Mouse (Mus musculus): ENCODE results near the gene Ercc8. TPM values are rescaled to one million over a fixed set of nuclear protein-coding genes. Genes with fewer than 3 reads are reported as not detected.
A peak's percentile ranks its signal among the peaks of the same experiment; 100 is the strongest.

Gene Ercc8
- polyA plus RNA-seq, 1 experiment, result 20.2 TPM

DNA sequence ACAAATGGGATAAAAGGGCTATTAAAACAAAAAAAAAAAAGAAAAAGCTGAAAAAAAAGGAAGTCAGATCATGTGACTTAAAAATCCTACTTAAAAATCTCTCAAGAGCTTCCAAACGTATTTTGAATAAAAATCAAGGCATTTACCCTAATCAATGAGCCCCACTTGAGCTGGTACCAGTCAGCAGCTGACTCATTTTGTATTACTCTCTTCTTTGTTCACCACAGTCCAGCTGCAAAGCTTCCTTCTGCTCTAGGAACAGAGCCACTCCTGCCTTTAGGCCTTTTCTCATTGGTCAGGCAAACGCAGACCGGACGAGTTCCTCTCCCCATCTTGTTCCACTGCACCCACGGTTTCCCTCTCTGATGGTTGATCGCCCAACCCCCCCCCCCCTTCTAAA is 22.9 kb upstream of the Ercc8 start:
- Histone ChIP-seq H3K27me3 (ENCODE audit: control insufficient read depth, insufficient read depth, low read length) (no peaks in the 10 kb centered on the region), H3K27ac (ENCODE audit: insufficient read depth, low read length) (no peak overlapping the region), H3K4me3 (replicated peaks; ENCODE audit: insufficient read depth, low read depth, low read length) (no peak overlapping the region), H3K4me1 (ENCODE audit: control insufficient read depth, insufficient read depth, low read length) (no peaks in the 10 kb centered on the region)
- TF ChIP-seq CTCF (IDR thresholded peaks at IDR 0.05; ENCODE audit: borderline replicate concordance, insufficient read depth, low read depth, low read length) (no peak), POLR2A (IDR thresholded peaks at IDR 0.05; ENCODE audit: borderline replicate concordance, insufficient read depth, low read length) (no peak)
- no peak for DNase-seq
- 88% methylated on average over 6 of the region's 6 CpGs for WGBS

DNA sequence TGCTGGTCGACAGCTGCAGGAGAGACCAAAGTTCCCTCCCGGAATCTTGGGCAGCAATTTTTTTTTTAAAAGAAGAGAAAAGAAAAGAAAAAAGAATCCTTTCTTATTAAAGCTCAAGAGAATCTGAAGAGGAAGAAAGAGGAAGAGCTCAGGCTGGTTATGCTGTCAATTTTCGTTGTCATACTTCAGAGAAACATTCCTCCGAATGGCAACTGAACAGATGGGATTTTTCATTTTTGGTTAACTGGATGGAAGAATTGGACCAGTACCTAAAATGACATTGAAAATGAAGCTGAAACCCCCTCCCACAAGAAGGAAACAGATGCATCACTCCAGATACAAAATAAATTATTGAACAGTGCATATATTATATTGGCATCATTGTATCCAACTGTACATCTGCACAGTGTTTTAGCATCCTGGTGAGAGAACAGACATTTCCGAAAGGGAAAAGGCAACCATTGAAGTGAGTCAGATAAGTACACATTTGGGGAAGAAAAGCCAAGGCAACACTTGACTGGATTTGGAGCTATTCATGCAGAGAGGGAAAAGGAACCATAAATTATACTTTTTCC is 20.0 kb upstream of the Ercc8 start:
- TF ChIP-seq POLR2A (IDR thresholded peaks at IDR 0.05; ENCODE audit: borderline replicate concordance, insufficient read depth, low read length), result no peak
- H3K27ac ChIP-seq (ENCODE audit: insufficient read depth, low read length), result no peak overlapping the region
- DNase-seq, result no peak
- WGBS, result 52% methylated on average over 5 of the region's 5 CpGs
- no peak overlapping the region for H3K4me3 ChIP-seq (replicated peaks; ENCODE audit: insufficient read depth, low read depth, low read length)
- no peaks in the 10 kb centered on the region for H3K27me3 ChIP-seq (ENCODE audit: control insufficient read depth, insufficient read depth, low read length)
- H3K4me1 ChIP-seq (ENCODE audit: control insufficient read depth, insufficient read depth, low read length), result no peaks in the 10 kb centered on the region

DNA sequence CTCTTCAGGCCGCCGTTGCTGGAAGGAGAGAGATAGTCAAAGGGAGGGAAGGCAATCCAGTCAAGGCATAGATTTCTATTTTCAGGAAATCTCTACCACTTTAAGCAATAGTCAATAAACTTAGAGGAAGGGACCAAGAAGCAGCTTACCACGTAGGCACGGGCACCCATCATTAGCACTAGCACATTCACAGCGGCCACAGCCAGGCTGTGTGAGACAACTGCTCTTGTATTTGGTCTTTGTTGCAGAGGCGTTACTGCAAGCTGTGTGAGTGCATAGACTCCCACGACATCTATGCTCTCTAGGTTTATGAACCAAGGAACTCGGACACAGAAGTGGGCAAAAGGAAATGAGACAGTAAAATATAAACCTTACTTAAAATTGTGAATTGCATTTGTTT is 14.4 kb upstream of the Ercc8 start:
- 89% methylated on average over 8 of the region's 8 CpGs for WGBS
- no peak for DNase-seq
- no peaks in the 10 kb centered on the region for H3K4me1 ChIP-seq (ENCODE audit: control insufficient read depth, insufficient read depth, low read length)
- H3K4me3 ChIP-seq (replicated peaks; ENCODE audit: insufficient read depth, low read depth, low read length), result no peak overlapping the region
- TF ChIP-seq CTCF (IDR thresholded peaks at IDR 0.05; ENCODE audit: borderline replicate concordance, insufficient read depth, low read depth, low read length) (no peak), POLR2A (IDR thresholded peaks at IDR 0.05; ENCODE audit: borderline replicate concordance, insufficient read depth, low read length) (no peak)
- no peak overlapping the region for H3K27ac ChIP-seq (ENCODE audit: insufficient read depth, low read length)
- H3K27me3 ChIP-seq (ENCODE audit: control insufficient read depth, insufficient read depth, low read length), result no peaks in the 10 kb centered on the region

DNA sequence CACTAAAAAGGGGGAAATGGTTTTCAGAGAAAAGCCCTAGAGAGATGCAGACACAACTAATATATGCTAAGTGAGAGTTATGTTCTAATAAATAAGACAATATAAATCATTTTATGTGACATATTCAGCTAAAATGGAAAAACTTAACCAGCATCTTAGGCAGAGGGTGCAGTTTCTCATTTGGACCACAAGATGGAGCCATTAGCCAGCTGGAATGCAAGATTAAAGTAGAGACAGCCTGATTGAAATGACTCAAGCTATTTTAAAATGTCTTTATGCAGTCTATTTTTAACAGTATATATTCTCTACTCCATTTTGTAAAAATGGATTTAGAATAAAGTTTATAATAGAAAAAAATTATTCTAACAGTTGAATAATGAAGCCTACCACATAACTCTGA is 6.7 kb upstream of the Ercc8 start:
- no peak for DNase-seq
- Histone ChIP-seq H3K27ac (ENCODE audit: insufficient read depth, low read length) (no peak overlapping the region), H3K27me3 (ENCODE audit: control insufficient read depth, insufficient read depth, low read length) (no peaks in the 10 kb centered on the region), H3K4me3 (replicated peaks; ENCODE audit: insufficient read depth, low read depth, low read length) (no peak overlapping the region), H3K4me1 (ENCODE audit: control insufficient read depth, insufficient read depth, low read length) (0 out of 2 replicates have a peak, but pooled peaks cover 5% of the 10 kb centered on the region)
- peak; percentile 48; the same call in 1 of the 2 replicates for TF ChIP-seq CTCF (IDR thresholded peaks at IDR 0.05; ENCODE audit: borderline replicate concordance, insufficient read depth, low read depth, low read length)
- TF ChIP-seq POLR2A (IDR thresholded peaks at IDR 0.05; ENCODE audit: borderline replicate concordance, insufficient read depth, low read length), result no peak

DNA sequence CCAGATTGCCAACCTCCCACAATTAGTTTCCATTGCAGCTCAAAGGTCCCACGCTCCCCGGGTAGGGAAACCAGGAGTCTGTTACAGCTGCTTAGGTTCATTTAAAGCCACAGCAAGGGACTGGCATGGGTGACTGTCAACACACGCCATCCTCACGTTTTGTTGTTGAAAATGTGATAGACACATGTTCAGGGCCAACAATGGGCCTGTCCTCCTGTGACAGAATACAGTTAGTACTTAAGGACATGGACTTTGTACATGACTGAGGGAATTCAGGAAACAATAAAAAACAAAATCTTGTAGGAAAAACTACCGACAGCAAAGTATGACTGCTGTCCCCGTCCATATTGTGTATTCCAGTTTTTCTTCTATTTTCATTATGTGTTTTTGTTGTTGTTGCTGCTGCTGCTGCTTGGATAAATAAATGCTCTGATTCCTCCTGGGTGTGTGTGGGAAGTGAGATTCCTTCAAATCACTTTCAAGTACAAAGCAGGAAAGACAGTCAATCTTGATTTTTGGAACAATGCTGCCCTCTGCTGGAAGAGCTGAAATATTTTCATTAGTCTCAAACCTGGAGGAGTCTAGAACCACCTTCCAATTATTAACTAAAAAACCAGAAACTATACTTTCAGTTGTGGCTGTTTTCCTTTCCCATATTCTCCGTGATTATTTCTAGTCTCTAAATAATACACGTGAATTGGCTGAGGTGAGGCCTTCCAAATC is 5.7 kb upstream of the Ercc8 start:
- no peak for TF ChIP-seq POLR2A (IDR thresholded peaks at IDR 0.05; ENCODE audit: borderline replicate concordance, insufficient read depth, low read length)
- peak; percentile 52; the same call in 1 of the 2 replicates for TF ChIP-seq CTCF (IDR thresholded peaks at IDR 0.05; ENCODE audit: borderline replicate concordance, insufficient read depth, low read depth, low read length)
- 64% methylated on average over 8 of the region's 8 CpGs for WGBS
- peak in 1 of 2 experiments; percentile 58 for DNase-seq
- no peak overlapping the region for H3K4me3 ChIP-seq (replicated peaks; ENCODE audit: insufficient read depth, low read depth, low read length)
- H3K4me1 ChIP-seq (ENCODE audit: control insufficient read depth, insufficient read depth, low read length), result 0 out of 2 replicates have a peak, but pooled peaks cover 5% of the 10 kb centered on the region
- H3K27me3 ChIP-seq (ENCODE audit: control insufficient read depth, insufficient read depth, low read length), result no peaks in the 10 kb centered on the region
- no peak overlapping the region for H3K27ac ChIP-seq (ENCODE audit: insufficient read depth, low read length)

DNA sequence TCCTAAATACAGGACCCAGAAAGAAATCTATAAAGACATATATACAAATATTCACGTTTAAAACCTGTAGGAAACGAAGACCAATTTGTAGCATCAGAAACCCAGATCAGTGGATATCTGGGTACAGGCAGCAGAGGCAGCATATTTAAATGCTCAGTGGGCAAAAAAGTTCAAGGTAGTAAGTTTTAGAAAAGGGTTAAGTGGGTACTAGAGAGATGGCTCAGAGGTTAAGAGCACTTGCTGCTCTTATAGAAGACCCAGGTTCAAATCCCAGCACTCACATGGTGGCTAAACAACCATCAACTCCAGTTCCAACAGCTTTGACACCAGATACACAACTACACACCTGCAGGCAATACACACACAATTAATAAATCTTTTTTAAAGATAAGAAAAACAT is 1.4 kb upstream of the Ercc8 start:
- TF ChIP-seq CTCF (IDR thresholded peaks at IDR 0.05; ENCODE audit: borderline replicate concordance, insufficient read depth, low read depth, low read length) (no peak), POLR2A (IDR thresholded peaks at IDR 0.05; ENCODE audit: borderline replicate concordance, insufficient read depth, low read length) (no peak)
- Histone ChIP-seq H3K4me3 (replicated peaks; ENCODE audit: insufficient read depth, low read depth, low read length) (no peak overlapping the region), H3K27me3 (ENCODE audit: control insufficient read depth, insufficient read depth, low read length) (no peaks in the 10 kb centered on the region), H3K27ac (ENCODE audit: insufficient read depth, low read length) (no peak overlapping the region), H3K4me1 (ENCODE audit: control insufficient read depth, insufficient read depth, low read length) (0 out of 2 replicates have a peak, but pooled peaks cover 8% of the 10 kb centered on the region)
- no peak for DNase-seq
- WGBS, result 86% methylated on average over 2 of the region's 2 CpGs

DNA sequence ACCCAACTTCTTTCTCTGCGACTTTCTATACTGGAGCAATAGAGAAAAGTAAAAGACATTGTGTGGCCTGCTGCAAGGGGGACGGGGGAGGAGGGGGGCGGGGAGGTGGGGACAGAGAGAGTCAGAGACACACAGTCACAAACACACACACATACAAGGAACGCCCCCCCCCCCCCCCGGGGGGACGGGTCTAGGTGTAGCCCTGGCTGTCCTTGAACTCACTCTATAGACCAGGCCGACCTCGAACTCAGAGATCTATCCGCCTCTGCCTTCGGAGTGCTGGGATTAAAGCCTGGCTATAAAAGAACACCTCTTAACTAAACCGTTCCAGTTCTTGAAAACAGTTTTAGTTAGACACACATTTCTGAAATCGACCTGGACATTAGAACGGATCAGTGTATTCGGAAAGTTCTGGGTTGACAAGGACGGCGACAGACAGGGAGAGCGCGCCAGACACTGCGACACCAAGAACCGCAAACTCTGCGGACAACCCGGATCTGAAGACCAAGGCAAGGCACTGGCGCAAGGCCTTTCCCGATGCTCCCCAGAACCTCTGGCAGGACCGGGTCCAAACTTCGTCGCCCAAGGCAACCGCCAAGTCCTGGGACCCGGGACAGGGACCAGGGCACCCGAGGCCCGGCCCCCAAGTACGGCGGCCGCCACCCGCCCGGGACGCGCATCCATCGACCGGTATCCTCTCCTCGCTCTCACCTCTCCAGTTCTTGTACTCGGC is 633 bp upstream of the Ercc8 start:
- Histone ChIP-seq H3K4me1 (ENCODE audit: control insufficient read depth, insufficient read depth, low read length) (peaks cover 10% of the 10 kb centered on the region; the same call in 1 of the 2 replicates), H3K27me3 (ENCODE audit: control insufficient read depth, insufficient read depth, low read length) (no peaks in the 10 kb centered on the region), H3K27ac (ENCODE audit: insufficient read depth, low read length) (no peak overlapping the region), H3K4me3 (replicated peaks; ENCODE audit: insufficient read depth, low read depth, low read length) (peak overlapping the region; percentile 98)
- TF ChIP-seq POLR2A (IDR thresholded peaks at IDR 0.05; ENCODE audit: borderline replicate concordance, insufficient read depth, low read length) (no peak), CTCF (IDR thresholded peaks at IDR 0.05; ENCODE audit: borderline replicate concordance, insufficient read depth, low read depth, low read length) (no peak)
- no peak for DNase-seq
- 2% methylated on average over 41 of the region's 42 CpGs for WGBS
